Mouse (Mus musculus) adrenal gland (tissue): ENCODE results near the gene Zfp748.

Experiments used
- intact Hi-C: fragments of 180-260 bp; cut with DNase I; formaldehyde crosslinking; loops from one replicate; pipeline ENCODE4 v1.15.1; 2025
- long read RNA-seq, 2 experiments: library from polyadenylated mRNA; unstranded; transcript quantifications; one replicate each; pipeline ENCODE4 v2.0.0; 2020; ENCODE audit warnings: borderline replicate concordance in 1 of 2; ENCODE audit not compliant: insufficient replicate concordance in 1 of 2

Zfp748 gene
- long read RNA-seq, experiment 1, partial matches to known transcripts = 0 of 3 reads
- long read RNA-seq, experiment 1, other reads (novel, unspliced or antisense) = 0 of 3 reads
- long read RNA-seq, experiment 2, full-length matches to known transcripts = 3 of 5 reads
- long read RNA-seq, experiment 2, partial matches to known transcripts = 0 of 5 reads
- long read RNA-seq, experiment 2, other reads (novel, unspliced or antisense) = 2 of 5 reads

- intact Hi-C loops = no loop called here
Observed at GRCm38 (mm10) chr13:67553730-67554129, at the start of gene Zfp748. Zfp748 (minus strand) TSS chr13:67553830.

GRCm38 (mm10) chr13:67572591-67573189 lies 19.1 kb upstream of the Zfp748 start:
- intact Hi-C loops = no loop called here

DNA sequence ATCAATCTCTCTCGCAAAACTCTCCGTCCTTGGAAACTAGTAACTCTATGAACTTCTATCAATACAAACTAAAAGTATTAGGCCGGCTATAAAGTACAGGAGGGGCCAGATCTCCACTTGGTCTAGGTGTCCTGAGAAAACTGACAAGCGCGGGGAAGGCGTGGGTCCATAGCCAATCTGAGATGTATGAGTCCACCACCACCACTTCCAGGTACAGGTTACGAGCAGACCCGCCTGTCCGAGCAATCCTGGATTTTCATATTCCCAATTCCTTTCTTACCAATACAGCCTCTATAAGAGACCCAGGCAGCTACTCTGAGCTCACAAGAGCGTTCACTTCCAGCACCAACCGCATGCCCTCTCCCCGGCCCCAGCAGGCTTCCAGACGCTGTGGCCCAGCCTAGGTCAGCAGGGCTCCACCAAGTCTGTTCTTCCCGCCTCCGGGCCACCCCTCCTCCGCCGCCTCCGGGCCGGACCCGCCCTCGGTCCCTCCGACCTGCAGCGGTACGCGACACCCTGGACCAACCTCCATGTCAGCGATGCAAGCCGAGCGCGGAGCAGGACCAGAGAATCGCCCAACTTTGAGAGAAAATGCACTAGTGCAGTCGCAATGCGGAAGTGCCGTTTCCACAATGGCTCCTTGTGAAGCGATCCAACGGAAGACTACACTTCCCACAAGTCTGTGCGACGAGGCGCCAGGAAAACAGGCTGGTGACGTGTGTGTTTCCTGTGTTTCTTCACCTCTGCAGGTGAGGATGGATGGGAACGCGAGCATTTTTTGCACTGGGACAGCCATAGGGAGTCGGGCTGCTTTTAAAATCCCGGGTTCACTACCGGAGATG lies 904 bp downstream of the Zfp748 start:
- intact Hi-C loops = no loop called here

DNA sequence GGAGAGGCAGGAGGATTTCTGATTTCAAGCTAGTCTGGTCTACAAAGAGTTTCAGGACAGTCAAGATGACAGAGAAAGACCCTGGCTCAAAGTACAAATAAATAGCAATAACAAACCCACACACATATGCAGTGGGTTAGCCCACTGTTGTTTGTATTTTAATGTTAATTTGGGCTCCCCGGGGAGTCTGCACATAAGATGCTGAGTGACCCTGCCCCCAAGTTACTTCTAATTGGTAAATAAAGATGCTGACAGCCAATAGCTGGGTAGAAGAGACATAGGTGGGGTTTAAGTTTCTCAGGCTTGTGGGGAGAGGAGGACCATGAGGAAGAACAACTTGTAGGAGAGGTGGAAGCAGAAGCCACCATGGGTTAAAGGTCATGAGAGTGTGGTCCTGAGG lies 7.7 kb downstream of the Zfp748 start:
- intact Hi-C loops = no loop called here

GRCm38 (mm10) chr13:67527049-67527730 lies 26.4 kb downstream of the Zfp748 start:
- intact Hi-C loops = no loop called here

GRCm38 (mm10) chr13:67525753-67526410 lies 27.7 kb downstream of the Zfp748 start, which contains the start of the genes Gm26965 and Zfp87:
Gm26965 (minus strand) TSS chr13:67526151.
Zfp87 (minus strand) TSS chr13:67526177.
- intact Hi-C loops = no loop called here

- intact Hi-C loops = no loop called here
Observed at GRCm38 (mm10) chr13:67500908-67501307, 52.7 kb downstream of the Zfp748 start.

DNA sequence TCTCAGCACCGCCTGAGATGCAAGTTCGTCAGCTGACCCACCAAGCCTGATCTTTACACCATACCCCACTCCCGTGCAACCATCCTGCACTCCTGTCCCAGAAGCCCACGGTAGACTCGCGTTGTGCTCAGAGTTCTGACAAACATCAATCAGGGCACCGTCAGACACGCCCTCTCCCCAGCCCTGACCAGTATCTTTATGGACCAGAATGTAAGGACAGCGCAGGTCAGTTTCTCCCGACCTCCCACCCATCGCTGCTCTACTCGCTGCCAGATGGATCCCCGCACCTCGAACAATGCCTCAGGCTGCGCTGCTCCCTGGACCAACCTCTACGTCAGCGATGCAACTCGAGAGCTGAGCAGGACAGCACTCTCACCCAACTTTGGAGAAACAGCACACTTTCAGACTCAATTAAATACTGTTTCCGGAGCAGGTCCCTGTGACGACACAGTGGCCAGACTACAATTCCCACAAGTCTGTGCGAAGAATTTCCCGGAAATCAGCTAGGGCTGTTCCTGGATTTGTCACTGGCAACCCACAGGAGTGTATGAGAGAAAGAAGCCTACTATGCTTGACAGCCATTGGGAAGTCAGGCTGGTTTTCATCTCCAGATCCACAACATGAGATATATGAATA lies 53.4 kb downstream of the Zfp748 start, which contains the start of gene Zfp58:
TSS of gene Zfp58 (minus strand) at position 472 of the 636 bp plus-strand sequence.
- intact Hi-C loops = no loop called here

DNA sequence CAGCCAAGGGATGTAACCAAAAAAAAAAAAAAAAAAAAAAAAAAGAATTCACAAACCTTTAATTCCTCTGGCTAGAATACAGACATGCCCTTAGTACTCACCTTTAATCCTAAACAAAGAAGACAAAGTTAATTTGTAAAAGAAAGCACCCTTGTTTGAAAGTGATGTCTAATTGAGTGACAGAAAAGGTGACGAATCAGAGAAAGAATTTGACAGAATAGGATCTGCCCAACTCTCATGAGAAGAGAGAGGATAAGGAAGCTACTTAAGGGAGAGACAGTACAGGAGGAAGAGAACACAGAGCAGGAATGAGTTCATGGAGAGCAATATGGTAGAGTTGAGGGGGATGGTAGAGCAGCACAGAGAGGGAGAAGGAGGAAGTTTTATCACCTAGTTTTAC lies 58.0 kb downstream of the Zfp748 start:
- intact Hi-C loops = no loop called here
